Mouse (Mus musculus) bone marrow macrophage, adult 2 months (primary cell): ENCODE measurements around the gene Pparg. TPM values are rescaled to one million over a fixed set of nuclear protein-coding genes. Genes with fewer than 3 reads are reported as not detected.

Source experiments
- H3K27ac ChIP-seq: 2 replicates; pipeline ENCODE4 v1.5.1; 2012; ENCODE audit warnings: low read depth, low read length; ENCODE audit not compliant: insufficient read depth
- H3K4me1 ChIP-seq: 2 replicates; pipeline ENCODE4 v1.6.1; 2012; ENCODE audit warnings: low read length; ENCODE audit not compliant: control insufficient read depth, insufficient read depth
- H3K4me3 ChIP-seq: 2 replicates; pipeline ENCODE4 v1.5.1; 2012; ENCODE audit warnings: mild to moderate bottlenecking, low read length, moderate library complexity; ENCODE audit not compliant: insufficient read depth
- CTCF ChIP-seq: IDR thresholded peaks from 2 replicates; pipeline ENCODE4 v1.5.1; 2012; ENCODE audit warnings: low read depth, mild to moderate bottlenecking, low read length, moderate library complexity
- POLR2A ChIP-seq: IDR thresholded peaks from 2 replicates; pipeline ENCODE4 v1.6.1; 2012; ENCODE audit warnings: mild to moderate bottlenecking, low read depth, low read length, borderline replicate concordance
- polyA plus RNA-seq: library from polyadenylated mRNA; stranded (reverse); fragments of >200 nt; gene quantifications from 2 replicates; pipeline ENCODE4 v1.2.4, GENCODE M21; 2012; ENCODE audit not compliant: missing spikeins, insufficient read depth, insufficient read length

Gene Pparg
- polyA plus RNA-seq, 1 experiment, result 41.1 TPM

- Histone ChIP-seq H3K4me3 (no peak overlapping the region), H3K27ac (no peak overlapping the region), H3K4me1 (no peaks in the 10 kb centered on the region)
- TF ChIP-seq CTCF, result no peak
- no peak for TF ChIP-seq POLR2A
Measured at GRCm38 (mm10) chr6:115404354-115404753, 43.6 kb downstream of the Pparg start.

- H3K4me1 ChIP-seq, result peaks cover 13% of the 10 kb centered on the region
- TF ChIP-seq POLR2A, result no peak
- no peak for TF ChIP-seq CTCF
- H3K27ac ChIP-seq, result no peak overlapping the region
Measured at GRCm38 (mm10) chr6:115411477-115411876, 50.7 kb downstream of the Pparg start.

DNA sequence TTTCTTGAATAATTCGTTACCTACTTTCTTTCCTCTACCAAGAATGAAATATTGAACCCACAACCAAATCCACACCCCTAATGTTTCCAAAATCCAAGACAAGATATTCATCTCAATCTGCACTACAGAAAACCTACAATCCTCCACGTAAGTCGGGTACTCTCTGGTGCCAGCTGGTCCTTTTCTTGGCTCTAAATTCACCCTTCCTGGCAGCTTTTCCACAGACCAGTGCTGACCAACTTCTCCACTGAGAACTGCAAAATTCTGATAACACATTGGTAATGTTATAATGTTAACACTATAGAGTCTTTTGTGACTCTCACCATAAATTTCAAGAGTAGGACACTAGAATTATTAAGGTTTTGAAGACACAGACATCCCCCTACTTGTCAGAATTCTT, 57.4 kb downstream of the Pparg start:
- no peak overlapping the region for H3K4me3 ChIP-seq
- no peak overlapping the region for H3K27ac ChIP-seq
- H3K4me1 ChIP-seq, result peaks cover 7% of the 10 kb centered on the region
- TF ChIP-seq CTCF, result no peak
- no peak for TF ChIP-seq POLR2A

More at GRCm38 (mm10) chr6:115411477-115411876, 50.7 kb downstream of the Pparg start:
- H3K4me3 ChIP-seq, result no peak overlapping the region

DNA sequence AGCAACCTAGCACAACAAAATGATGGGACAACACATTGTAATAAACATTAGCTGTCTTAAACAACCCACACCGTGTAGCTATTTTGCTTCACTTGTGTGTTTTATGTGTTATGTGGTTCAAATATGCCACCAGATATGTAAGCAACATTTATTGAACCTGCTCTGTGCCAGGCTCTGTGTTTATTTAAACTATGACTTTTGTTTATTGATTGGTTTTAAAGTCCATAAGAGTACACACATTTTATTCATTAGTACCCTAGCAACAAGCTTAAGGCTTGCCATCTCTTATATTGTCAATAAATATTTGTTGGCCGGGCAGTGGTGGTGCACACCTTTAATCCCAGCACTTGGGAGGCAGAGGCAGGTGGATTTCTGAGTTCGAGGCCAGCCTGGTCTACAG, 58.2 kb downstream of the Pparg start:
- Histone ChIP-seq H3K4me3 (no peak overlapping the region), H3K4me1 (peaks cover 7% of the 10 kb centered on the region), H3K27ac (no peak overlapping the region)
- no peak for TF ChIP-seq CTCF
- no peak for TF ChIP-seq POLR2A

DNA sequence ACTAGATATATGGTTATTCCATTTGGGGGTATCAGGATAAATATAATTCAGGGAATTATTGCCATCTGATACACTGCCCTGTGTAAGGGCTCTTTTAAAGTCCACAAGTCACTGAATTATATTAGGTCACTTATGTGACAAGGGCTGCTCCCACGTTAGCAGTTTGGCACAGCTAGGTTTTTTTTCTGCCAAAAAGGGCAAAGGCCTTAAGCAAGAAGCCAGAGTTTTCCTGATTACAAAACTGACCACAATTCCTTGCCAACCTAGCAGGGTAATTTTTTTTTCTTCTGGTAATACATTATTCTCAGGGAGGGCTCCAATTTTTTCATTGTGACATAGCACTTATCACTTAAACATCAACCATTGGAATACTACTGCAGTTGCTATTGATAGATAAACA, 60.2 kb downstream of the Pparg start:
- Histone ChIP-seq H3K4me3 (no peak overlapping the region), H3K4me1 (peaks cover 12% of the 10 kb centered on the region), H3K27ac (no peak overlapping the region)
- TF ChIP-seq CTCF (no peak), POLR2A (no peak)

DNA sequence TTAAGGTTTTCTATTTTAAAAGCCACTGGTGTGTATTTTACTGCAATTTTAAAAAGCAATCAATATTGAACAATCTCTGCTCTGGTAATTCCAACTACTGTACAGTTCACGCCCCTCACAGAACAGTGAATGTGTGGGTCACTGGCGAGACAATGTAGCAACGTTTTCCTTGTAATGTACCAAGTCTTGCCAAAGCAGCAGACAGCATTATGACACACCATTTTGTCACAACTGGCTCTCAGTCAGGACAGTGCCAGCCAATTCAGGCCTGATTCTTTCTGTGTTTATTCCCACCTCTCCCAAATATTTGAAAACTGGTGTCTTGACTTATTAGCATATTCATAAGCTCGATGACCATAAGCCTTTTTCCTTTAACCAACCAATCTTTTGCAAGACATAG, 60.9 kb downstream of the Pparg start:
- TF ChIP-seq CTCF (no peak), POLR2A (no peak)
- no peak overlapping the region for H3K27ac ChIP-seq
- peaks cover 12% of the 10 kb centered on the region for H3K4me1 ChIP-seq
- no peak overlapping the region for H3K4me3 ChIP-seq

DNA sequence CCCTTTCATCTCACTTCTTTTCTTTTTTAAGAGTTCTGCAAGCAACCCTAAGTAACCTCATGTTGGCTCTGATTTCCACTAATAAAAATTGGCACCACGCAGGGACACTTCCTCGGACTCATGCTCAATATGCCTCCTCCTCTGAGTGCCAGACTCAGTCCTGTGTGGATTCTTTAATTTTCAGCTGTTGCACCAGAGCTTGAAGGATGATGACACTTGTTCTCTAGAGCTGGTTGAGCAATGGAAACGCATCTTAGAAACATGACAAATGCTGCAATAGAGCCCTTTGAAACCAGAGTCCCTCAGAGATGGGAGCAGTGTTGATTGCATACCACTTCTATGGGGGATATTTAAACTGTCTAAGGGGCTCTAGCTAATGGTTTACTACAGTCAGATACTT, 63.7 kb downstream of the Pparg start:
- Histone ChIP-seq H3K4me1 (peaks cover 12% of the 10 kb centered on the region), H3K27ac (no peak overlapping the region), H3K4me3 (no peak overlapping the region)
- TF ChIP-seq CTCF (no peak), POLR2A (no peak)

DNA sequence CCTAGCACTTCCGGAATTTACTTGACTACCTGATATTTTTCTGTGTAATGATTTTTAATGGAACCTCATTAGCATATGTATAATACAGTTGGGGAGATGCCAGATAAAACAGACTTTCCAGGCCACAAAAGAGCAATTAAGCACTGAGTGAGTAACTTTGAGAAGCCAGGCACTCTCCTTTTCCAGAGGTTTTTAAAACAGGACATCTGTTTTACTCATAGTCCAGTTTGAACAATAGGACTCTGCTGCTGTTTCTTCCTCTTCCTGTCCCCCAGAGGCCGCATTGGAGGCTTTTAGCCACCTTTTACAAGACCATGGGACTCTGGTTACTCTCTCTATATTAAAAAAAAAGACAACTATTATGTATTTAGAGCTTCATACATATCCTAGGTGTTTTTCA, 72.0 kb downstream of the Pparg start:
- H3K27ac ChIP-seq, result no peak overlapping the region
- TF ChIP-seq CTCF (no peak), POLR2A (no peak)

GRCm38 (mm10) chr6:115434054-115434453, 73.3 kb downstream of the Pparg start:
- Histone ChIP-seq H3K4me1 (peaks cover 6% of the 10 kb centered on the region; the same call in 1 of the 2 replicates), H3K27ac (no peak overlapping the region), H3K4me3 (no peak overlapping the region)
- no peak for TF ChIP-seq POLR2A
- TF ChIP-seq CTCF, result no peak

More for the DNA sequence above, 72.0 kb downstream of the Pparg start:
- Histone ChIP-seq H3K4me1 (peaks cover 6% of the 10 kb centered on the region; the same call in 1 of the 2 replicates), H3K4me3 (no peak overlapping the region)

DNA sequence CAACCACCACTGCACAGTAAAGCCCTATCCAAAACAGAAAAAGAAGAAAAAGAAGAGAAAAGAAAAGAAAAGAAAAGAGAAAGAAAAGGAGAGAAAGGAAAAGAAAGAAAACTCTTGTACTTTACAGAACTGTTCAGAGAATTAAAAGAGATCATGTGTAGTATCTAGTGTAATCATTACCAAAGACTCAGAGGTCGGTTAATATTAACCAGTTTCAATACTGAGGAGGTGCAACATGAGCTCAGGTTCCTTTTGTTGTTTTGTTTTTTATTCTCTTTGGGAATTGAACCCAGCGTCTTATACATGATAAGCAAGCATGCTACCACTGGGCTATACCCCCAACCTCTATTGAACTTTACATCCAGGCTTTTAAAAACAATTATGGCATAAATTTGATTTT, 74.1 kb downstream of the Pparg start:
- H3K27ac ChIP-seq, result no peak overlapping the region
- TF ChIP-seq POLR2A (no peak), CTCF (no peak)
- peaks cover 8% of the 10 kb centered on the region; the same call in 1 of the 2 replicates for H3K4me1 ChIP-seq
- no peak overlapping the region for H3K4me3 ChIP-seq
